Comparison of ENCODE assay signal across 10 mouse cellular contexts in the genomic region with DNA sequence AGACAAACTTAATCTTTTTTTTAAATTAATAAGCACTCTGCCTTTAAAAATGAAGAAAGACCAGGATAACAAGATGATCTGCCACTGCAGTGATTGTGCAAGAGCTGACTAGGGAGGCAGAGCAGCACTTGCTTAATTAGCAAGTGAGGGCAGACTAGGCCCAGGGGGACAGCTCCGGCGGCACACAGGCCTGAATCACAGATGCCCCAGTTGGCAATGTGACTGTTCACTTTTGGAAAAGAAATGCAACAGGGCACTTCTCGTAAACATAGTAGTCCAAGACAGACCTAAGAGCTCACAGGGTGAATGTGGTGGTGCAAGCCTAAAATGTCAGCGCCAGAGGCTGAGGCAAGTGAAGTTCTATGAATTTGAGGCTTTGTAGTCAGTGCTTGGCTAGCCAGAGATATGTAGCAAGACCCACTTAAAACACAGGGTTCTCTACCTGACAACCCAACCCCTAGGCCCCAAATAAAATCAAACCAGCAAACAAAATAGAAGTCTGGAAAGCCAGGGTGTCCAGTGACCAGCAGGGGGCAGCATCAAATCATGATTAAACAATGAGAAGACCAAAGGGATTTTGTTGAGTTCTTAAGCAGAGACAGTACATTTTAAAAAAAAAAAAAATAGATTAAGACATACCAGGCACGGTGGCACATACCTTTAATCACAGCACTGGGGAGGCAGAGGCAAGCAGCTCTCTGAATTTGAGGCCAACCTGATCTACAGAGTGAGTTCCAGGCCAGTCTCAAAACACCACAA. TPM values are rescaled to one million over a fixed set of nuclear protein-coding genes. Genes with fewer than 3 reads are reported as not detected.
A peak's percentile ranks its signal among the peaks of the same experiment; 100 is the strongest.
DNase-seq lines count a peak whose midpoint lies in the region; ATAC-seq and TF ChIP-seq lines count a peak whose summit lies in the region.
"Had no signal": no experiment of that assay in that cellular context is flagged by ENCODE, and none has a peak within 500 bp of the region (broad histone marks: within the 10 kb centered on the region; RNA-seq: fewer than 3 reads in every experiment).

No protein-coding gene starts in this region.

- TF ChIP-seq POLR2A in limb, embryonic 14.5 days (IDR thresholded peaks at IDR 0.05; ENCODE audit: borderline replicate concordance, extremely low read depth, insufficient read depth, insufficient read length): no peak

- 74% methylated on average over 5 of the region's 5 CpGs for WGBS in kidney, embryonic 16.5 days
- whole genome bisulfite sequencing in limb, embryonic 14.5 days: 56% methylated on average over 5 of the region's 5 CpGs

- no peak overlapping the region for H3K9ac ChIP-seq in kidney, embryonic 16.5 days (replicated peaks; ENCODE audit: low read length)
- H3K9ac ChIP-seq in limb, embryonic 14.5 days (ENCODE audit: low read depth, low read length, severe bottlenecking): no peak overlapping the region

- no peak overlapping the region for H3K4me3 ChIP-seq in kidney, embryonic 16.5 days (ENCODE audit: low read length)
- no peak overlapping the region for H3K4me3 ChIP-seq in limb, embryonic 14.5 days (replicated peaks; ENCODE audit: low read length)

- DNase-seq in kidney, adult 18-20 months: peak; percentile 78
- DNase-seq in adrenal gland, adult (ENCODE audit: inconsistent age in 2 of 2, low spot score in 1 of 2): peak; percentile 69 to 92
- DNase-seq in embryo, embryonic 10 days (ENCODE audit: low spot score): peak; percentile 87
- DNase-seq in heart, postnatal 14 days: peak; percentile 79 to 88
- peak; percentile 85 for DNase-seq in limb, embryonic 14.5 days (ENCODE audit: low spot score)
- DNase-seq in ovary, postnatal 14 days (ENCODE audit: low spot score): peak; percentile 80
- DNase-seq in thymus, postnatal 25 days: peak; percentile 76

- intact Hi-C loops in heart, postnatal 14 days (cut with DNase I): loop anchor here (5.0 kb wide), 2 partner anchors 43 to 123 kb away; a partner anchor contains a TSS

- no peaks in the 10 kb centered on the region for H3K27me3 ChIP-seq in kidney, embryonic 16.5 days (ENCODE audit: insufficient read depth, low read length)
- H3K27me3 ChIP-seq in limb, embryonic 14.5 days (ENCODE audit: control insufficient read depth, insufficient read depth, low read length): no peaks in the 10 kb centered on the region

- H3K4me1 ChIP-seq in kidney, embryonic 16.5 days (ENCODE audit: insufficient read depth, low read length): peaks cover 16% of the 10 kb centered on the region
- peaks cover 9% of the 10 kb centered on the region for H3K4me1 ChIP-seq in limb, embryonic 14.5 days (ENCODE audit: control insufficient read depth, insufficient read depth, low read length)

- H3K9me3 ChIP-seq in kidney, embryonic 16.5 days (ENCODE audit: low read length): no peaks in the 10 kb centered on the region
- no peaks in the 10 kb centered on the region for H3K9me3 ChIP-seq in limb, embryonic 14.5 days (ENCODE audit: control insufficient read depth, low read length)

- ATAC-seq in kidney, embryonic 16.5 days (ENCODE audit: low FRiP score, low TSS enrichment): no peak
- no peak for ATAC-seq in limb, embryonic 14.5 days (ENCODE audit: low FRiP score, low read depth)

- no peak overlapping the region for H3K27ac ChIP-seq in kidney, embryonic 16.5 days (ENCODE audit: low read length)
- no peak overlapping the region for H3K27ac ChIP-seq in limb, embryonic 14.5 days (replicated peaks; ENCODE audit: low read depth, low read length)

- peaks cover 28% of the 10 kb centered on the region for H3K36me3 ChIP-seq in kidney, embryonic 16.5 days (ENCODE audit: insufficient read depth, low read length)
- peaks cover 34% of the 10 kb centered on the region for H3K36me3 ChIP-seq in limb, embryonic 14.5 days (ENCODE audit: control insufficient read depth, insufficient read depth, low read length)

- no peak overlapping the region for H3K4me2 ChIP-seq in kidney, embryonic 16.5 days (replicated peaks; ENCODE audit: low read depth, low read length)
- H3K4me2 ChIP-seq in limb, embryonic 14.5 days (replicated peaks; ENCODE audit: low read depth, low read length, severe bottlenecking): no peak overlapping the region

RNA-seq across cellular contexts. Expression of a gene that starts 5.6 kb away (rescaled TPM):
- polyA plus RNA-seq in kidney, embryonic 16.5 days (2015; fragmentation: Nextera tagmentation; extraction: Ambion mirVana): 3.2 and 5.4 TPM in 2 replicates
- not detected for total RNA-seq in heart, postnatal 14 days (2021)
- polyA plus RNA-seq in limb, embryonic 14.5 days (2012; rRNA removed): 2.2 and 2.5 TPM in 2 replicates
- polyA plus RNA-seq in limb, embryonic 14.5 days (2014; fragmentation: Nextera tagmentation; extraction: Ambion mirVana): 4.2 and 5.0 TPM in 2 replicates

RNA-seq across cellular contexts. Expression of a gene that starts 6.0 kb away (rescaled TPM):
- polyA plus RNA-seq in kidney, embryonic 16.5 days (2015; fragmentation: Nextera tagmentation; extraction: Ambion mirVana): 0.75 and 1.0 TPM in 2 replicates
- total RNA-seq in heart, postnatal 14 days (2021): 1 to 10 TPM; 3.4 to 5.4 TPM
- 1.9 and 2.1 TPM in 2 replicates for polyA plus RNA-seq in limb, embryonic 14.5 days (2012; rRNA removed)
- 0.70 and 1.6 TPM in 2 replicates for polyA plus RNA-seq in limb, embryonic 14.5 days (2014; fragmentation: Nextera tagmentation; extraction: Ambion mirVana)

RNA-seq across cellular contexts. Expression of a gene that starts 7.3 kb away (rescaled TPM):
- polyA plus RNA-seq in kidney, embryonic 16.5 days (2015; fragmentation: Nextera tagmentation; extraction: Ambion mirVana): 56.7 and 62.4 TPM in 2 replicates
- 10 to 100 TPM; 21.3 to 28.0 TPM for total RNA-seq in heart, postnatal 14 days (2021)
- polyA plus RNA-seq in limb, embryonic 14.5 days (2012; rRNA removed): 48.2 and 63.5 TPM in 2 replicates
- 50.2 and 51.3 TPM in 2 replicates for polyA plus RNA-seq in limb, embryonic 14.5 days (2014; fragmentation: Nextera tagmentation; extraction: Ambion mirVana)

RNA-seq across cellular contexts. Expression of a gene that starts 15.0 kb away (rescaled TPM):
- polyA plus RNA-seq in kidney, embryonic 16.5 days (2015; fragmentation: Nextera tagmentation; extraction: Ambion mirVana): not detected in 2 replicates
- not detected for total RNA-seq in heart, postnatal 14 days (2021)
- 0.51 and 3.0 TPM in 2 replicates for polyA plus RNA-seq in limb, embryonic 14.5 days (2012; rRNA removed)
- polyA plus RNA-seq in limb, embryonic 14.5 days (2014; fragmentation: Nextera tagmentation; extraction: Ambion mirVana): not detected in 2 replicates
- polyA plus RNA-seq: frontal cortex, adult 2 months; stomach, embryonic 14.5 days had no signal

RNA-seq across cellular contexts. Expression of a gene that starts 24.7 kb away (rescaled TPM):
- 5.4 and 5.9 TPM in 2 replicates for polyA plus RNA-seq in kidney, embryonic 16.5 days (2015; fragmentation: Nextera tagmentation; extraction: Ambion mirVana)
- 10 to 100 TPM; 48.5 to 51.1 TPM for total RNA-seq in heart, postnatal 14 days (2021)
- 59.4 and 88.6 TPM in 2 replicates for polyA plus RNA-seq in limb, embryonic 14.5 days (2012; rRNA removed)
- 9.5 and 9.6 TPM in 2 replicates for polyA plus RNA-seq in limb, embryonic 14.5 days (2014; fragmentation: Nextera tagmentation; extraction: Ambion mirVana)
